Mouse (Mus musculus) telencephalon, adult 2 months (tissue): Measurements from ENCODE around the gene Hist1h1c.
"Not testable (repeated sequence)": the region's sequence is repeated elsewhere in the genome, so short reads cannot be mapped to it uniquely, and the experiment has no call there.

ENCODE experiments used
- DNase-seq: peaks from one replicate; pipeline ENCODE4 v3.0.0-alpha.2; 2011; ENCODE audit warnings: low read depth, low spot score

Gene Hist1h1c

GRCm38 (mm10) chr13:23716261-23717042, 22.2 kb upstream of the Hist1h1c start:
- DNase-seq, result no peak

GRCm38 (mm10) chr13:23717176-23717575, 21.4 kb upstream of the Hist1h1c start:
- no peak for DNase-seq

DNA sequence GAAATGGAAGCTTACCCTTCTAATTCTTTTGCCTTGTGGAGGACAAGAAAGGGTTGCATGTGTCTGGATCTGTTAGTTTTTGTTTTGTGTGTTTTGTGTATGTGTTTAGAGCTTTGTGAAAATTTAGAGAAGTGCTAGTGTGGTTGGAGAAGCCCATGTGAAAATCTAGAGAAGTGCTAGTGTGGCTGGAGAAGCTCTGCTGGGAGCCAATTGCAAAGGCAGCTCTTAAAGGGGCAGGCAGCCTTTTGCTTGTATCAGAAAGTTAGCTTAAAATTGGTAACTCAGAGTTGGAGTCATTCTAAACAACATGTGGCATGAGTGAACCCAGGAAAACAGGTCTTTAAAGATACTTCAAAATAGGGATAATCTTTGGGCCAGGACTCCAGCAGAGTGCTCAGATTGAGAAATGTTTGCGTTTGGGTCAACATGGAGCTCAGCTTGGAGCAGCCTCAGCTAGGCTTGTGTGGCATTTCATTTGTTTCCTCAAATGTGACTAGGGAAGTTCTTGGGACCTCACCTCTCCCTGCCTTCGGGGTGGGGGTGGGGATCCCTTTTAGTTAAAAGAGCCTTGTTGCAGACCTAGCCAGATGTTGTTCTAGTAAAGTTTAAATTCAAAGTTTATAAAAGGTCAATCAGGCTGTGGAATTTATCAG, 20.9 kb upstream of the Hist1h1c start:
- DNase-seq, result not testable (repeated sequence)

GRCm38 (mm10) chr13:23724239-23724638, 14.4 kb upstream of the Hist1h1c start:
- DNase-seq, result no peak

- DNase-seq, result no peak
Measured at GRCm38 (mm10) chr13:23725213-23725612, 13.4 kb upstream of the Hist1h1c start.

- no peak for DNase-seq
Measured at GRCm38 (mm10) chr13:23728472-23729191, 10.0 kb upstream of the Hist1h1c start.

GRCm38 (mm10) chr13:23729192-23729525, 9.4 kb upstream of the Hist1h1c start:
- no peak for DNase-seq

GRCm38 (mm10) chr13:23729706-23730105, 8.9 kb upstream of the Hist1h1c start:
- no peak for DNase-seq

DNA sequence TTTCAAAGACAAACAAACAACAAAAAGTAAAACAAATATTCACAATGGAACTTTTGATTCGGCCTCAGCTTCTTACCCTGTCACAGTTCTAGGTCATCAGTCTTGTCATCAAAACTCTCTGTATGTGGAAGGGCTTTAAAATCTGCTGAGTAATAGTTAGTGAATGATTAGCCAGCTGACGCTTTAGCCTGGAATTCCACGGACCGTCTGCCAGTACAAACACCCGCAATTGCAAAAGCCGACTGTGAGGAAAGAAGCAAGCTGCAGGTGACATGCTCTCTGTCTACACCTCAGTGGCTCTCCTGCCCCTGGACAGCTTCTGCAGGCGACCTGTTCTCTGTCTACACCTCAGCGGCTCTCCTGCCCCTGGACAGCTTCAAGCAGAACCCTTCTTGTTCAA, 8.1 kb upstream of the Hist1h1c start:
- DNase-seq, result no peak

GRCm38 (mm10) chr13:23732156-23732804, 6.3 kb upstream of the Hist1h1c start:
- DNase-seq, result no peak

DNA sequence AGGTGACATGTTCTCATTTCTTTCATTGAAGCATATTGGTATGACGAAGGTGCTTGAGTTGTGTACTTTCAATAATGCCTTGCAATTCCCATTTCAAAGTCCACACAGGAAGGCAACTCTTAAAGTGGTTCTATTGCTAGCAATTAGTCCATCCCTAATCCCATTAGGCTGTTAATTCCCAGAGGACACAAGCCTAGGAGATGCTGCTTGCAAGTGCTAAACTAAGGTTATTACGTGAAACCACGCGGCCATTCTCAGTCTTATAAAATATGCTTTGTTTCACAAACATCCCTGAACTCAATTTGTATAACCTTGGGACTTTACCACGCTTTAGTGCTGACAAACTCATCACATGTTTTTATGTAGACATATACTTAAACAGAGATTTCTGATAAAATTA, 1.5 kb upstream of the Hist1h1c start:
- no peak for DNase-seq

- DNase-seq, result no peak
Measured at GRCm38 (mm10) chr13:23738041-23738440, 567 bp upstream of the Hist1h1c start.

GRCm38 (mm10) chr13:23739069-23739921, 687 bp downstream of the Hist1h1c start:
- DNase-seq, result peak; percentile 98

- DNase-seq, result no peak
Measured at GRCm38 (mm10) chr13:23739922-23740252, 1.3 kb downstream of the Hist1h1c start.

DNA sequence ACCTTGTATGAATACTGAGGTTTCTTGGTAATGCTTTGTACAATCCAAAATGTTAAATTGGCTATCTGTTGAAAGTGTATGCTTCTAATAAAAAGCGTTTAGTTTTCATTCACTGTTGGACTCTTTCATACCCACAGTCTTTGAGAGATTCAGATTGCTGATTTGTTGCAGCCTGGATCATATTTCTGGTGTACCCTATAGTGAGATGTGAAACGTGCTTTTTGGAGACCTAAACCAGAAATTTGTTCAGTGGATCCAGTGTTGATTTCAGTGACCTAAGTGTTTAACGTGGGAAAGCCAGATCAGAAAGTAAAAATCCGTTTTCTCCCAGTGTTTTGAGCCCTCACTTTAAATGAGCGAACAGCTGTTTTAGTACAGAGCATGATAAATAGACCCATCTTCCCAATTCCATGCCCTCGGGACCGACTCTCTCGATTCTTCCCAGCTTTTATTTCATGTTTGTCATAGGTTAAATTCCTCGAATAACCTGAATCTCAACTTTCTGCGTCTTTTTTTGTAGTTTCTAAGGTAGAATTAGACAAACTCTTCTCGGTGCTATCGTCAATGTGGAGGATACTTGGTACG, 1.7 kb downstream of the Hist1h1c start:
- DNase-seq, result no peak

DNA sequence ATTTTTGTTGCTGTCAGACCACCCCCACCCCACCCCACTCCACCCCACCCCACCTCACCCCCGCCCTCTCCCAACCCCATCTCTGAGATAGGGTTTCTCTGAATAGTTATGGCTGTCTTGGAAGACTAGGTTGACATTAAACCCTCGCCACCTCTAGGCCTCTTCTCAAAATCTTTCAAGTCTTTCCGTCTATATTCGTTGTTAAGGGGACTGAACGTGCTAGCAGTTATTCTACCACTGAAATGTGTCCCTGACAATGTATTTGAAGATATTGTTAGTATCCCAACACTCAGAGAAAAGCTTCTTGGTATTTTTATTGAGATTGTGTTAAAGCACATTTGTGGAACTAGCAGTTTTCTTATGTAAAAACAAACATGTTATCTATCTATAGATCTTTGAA, 2.3 kb downstream of the Hist1h1c start:
- no peak for DNase-seq

GRCm38 (mm10) chr13:23742007-23742406, 3.4 kb downstream of the Hist1h1c start:
- DNase-seq, result no peak

DNA sequence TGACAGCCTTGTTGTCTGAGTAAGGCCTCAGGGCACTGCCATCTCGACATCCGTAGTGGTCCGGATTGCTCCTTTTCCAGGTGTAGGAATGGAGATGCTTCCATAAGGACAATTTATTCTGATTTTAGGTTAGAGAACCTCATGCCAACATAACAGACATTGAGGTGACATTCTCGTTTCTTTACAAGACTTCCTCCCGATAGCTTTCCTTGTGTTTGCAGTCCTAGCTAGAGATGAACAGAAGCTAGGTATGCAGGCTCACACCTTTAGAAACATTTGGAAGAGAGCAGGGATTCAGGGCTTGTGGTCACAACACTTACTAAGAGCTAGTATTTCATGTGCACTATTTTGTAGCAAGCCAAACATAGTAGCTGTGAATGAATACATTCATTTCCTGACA, 4.6 kb downstream of the Hist1h1c start:
- DNase-seq, result no peak

DNA sequence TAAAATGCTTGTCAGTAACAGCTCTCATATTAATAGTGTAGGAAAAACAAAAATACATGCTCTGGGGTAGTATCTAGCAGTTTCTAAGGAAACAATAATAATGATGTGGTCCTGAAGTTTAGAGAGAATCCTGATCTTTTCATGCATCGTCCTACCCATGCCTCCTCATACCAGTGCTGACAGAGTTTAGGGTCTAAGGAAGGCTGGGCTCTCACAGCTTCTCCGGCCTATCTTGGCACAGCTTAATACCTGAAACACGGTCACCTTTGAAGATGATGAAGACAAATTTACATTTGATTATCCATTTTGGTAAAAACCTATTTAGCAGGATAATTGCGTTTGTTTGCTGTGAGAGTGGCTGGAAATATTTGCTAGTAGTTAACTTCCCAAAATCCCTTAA, 5.4 kb downstream of the Hist1h1c start:
- no peak for DNase-seq

DNA sequence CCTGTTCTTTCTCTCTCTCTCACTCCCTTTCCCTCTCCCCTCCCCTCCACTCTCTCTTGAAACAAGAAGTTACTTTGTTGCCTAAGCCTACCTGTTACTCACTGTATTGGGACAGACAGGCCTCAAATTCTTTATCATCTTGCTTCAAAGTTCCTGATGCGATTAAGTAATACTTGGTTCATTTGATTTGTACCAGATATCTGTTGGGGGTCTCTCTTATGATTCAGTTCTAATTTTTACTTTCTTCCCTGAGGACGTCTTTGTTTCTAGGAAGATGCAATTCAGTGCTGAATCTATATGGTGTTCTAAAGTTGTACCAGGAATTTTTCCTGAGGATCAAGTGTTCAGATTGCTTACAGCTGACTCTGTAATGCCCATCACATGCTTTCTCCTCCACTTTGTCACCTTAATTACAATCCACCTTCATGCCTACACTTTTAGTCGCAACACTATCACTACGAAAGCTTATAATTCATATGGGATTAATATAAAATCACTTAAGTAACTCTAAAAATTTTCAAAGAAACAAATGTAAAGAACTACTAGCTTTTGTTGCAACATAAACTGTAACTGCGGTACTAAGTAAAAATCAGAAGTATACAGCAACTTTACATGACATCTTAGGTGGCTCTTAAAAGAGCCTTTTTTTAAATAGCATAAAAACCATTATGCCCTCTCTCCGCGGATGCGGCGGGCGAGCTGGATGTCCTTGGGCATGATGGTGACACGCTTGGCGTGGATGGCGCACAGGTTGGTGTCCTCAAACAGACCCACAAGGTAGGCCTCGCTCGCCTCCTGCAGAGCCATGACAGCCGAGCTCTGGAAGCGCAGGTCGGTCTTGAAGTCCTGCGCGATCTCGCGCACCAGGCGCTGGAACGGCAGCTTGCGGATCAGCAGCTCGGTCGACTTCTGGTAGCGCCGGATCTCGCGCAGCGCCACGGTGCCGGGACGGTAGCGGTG, 6.1 kb downstream of the Hist1h1c start:
- DNase-seq, result no peak
